Mouse (Mus musculus): Measurements from ENCODE around the gene Itga9.

DNA sequence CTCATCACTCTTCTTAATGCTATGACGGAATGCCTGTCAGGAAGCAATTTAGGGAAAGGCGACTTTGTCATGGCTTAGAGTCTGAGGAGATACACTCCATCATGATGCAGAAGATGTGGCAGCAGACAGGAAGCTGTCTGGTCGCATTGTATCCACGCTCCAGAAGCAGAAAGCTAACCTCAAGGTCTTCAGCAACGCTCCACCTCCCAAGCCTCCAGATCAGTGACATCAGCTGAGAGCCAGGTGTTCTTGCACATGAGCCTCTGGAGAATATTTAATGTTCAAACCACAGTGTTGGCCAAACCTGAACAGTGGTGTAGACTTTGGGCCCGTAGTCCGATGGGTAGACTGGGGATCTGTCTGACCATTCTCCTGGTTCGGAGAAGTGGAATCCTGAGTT, 55.5 kb downstream of the Itga9 start:
- TF ChIP-seq CTCF (IDR thresholded peaks at IDR 0.05; ENCODE audit: borderline replicate concordance, insufficient read depth, low read depth, low read length) (no peak), POLR2A (IDR thresholded peaks at IDR 0.05; ENCODE audit: borderline replicate concordance, insufficient read depth, low read length) (no peak)
